Mouse (Mus musculus) olfactory bulb, adult 2 months (tissue): Measurements from ENCODE around the gene Amotl2.

Experiments
- CTCF ChIP-seq: fragments of 200-500 bp; IDR thresholded peaks from 2 replicates; pipeline ENCODE4 v1.5.1; 2012; ENCODE audit warnings: low read depth, mild to moderate bottlenecking, low read length, moderate library complexity; ENCODE audit not compliant: insufficient read depth
- POLR2A ChIP-seq: fragments of 200-500 bp; IDR thresholded peaks from 2 replicates; pipeline ENCODE4 v1.6.1; 2012; ENCODE audit warnings: mild to moderate bottlenecking, low read depth, low read length, moderate library complexity; ENCODE audit not compliant: insufficient read depth

- TF ChIP-seq CTCF (no peak), POLR2A (no peak)
These were observed 6.9 kb upstream of the Amotl2 start for GRCm38 (mm10) chr9:102709504-102710135.
